Comparison of ENCODE assay signal across 12 mouse cellular contexts in the genomic region with DNA sequence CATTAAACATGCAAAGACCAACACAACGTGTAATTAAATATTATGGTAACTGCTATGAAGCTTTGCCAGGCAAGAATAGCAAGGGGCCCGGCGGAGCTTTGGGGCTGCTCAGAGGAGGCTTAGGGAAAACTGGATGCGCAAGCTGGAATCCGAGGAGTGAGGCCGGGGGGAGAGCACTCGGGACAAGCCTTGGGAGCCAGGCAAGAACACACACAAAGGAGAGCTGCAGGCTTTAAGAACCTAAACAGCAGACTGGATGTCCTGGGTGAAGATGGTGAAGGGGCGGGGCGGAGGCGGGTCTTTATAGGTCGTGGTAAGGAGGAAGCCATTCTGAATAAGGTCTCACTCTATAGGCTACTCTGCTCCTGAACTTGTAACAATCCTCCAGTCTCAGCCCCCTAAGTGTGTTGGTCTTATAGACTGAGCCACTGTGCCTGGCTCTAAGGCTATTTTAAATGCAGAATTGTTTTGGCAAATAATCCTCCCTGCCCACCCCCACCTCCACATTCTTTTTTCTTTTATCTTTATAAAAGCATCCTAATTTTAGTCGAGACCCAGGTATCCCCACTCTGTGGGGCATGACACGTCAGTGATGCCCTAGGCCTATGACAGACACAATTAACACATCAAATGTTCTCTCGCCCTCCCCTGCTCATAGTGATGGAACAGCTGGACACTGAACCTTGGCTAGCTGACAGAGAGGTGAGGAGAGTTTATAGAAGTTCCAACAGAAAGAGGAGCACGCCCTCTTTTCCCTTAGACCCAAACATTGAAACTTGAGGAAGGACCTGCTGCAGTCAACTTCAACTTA. TPM values are rescaled to one million over a fixed set of nuclear protein-coding genes. Genes with fewer than 3 reads are reported as not detected.
DNase-seq lines count a peak whose midpoint lies in the region; ATAC-seq and TF ChIP-seq lines count a peak whose summit lies in the region.
"Had no signal": no experiment of that assay in that cellular context is flagged by ENCODE, and none has a peak within 500 bp of the region (broad histone marks: within the 10 kb centered on the region; RNA-seq: fewer than 3 reads in every experiment).

No protein-coding gene starts in this region.

- peak overlapping the region; percentile 75 for H3K27ac ChIP-seq in kidney, postnatal 0 days
- peak overlapping the region; percentile 90 for H3K27ac ChIP-seq in embryonic facial prominence, embryonic 13.5 days
- H3K27ac ChIP-seq in intestine, embryonic 14.5 days (ENCODE audit: low read depth): peak overlapping the region; percentile 63
- H3K27ac ChIP-seq in neural tube, embryonic 14.5 days (ENCODE audit: low read depth, low read length): no peak overlapping the region
- H3K27ac ChIP-seq: heart, embryonic 15.5 days had no signal

- no peaks in the 10 kb centered on the region for H3K9me3 ChIP-seq in kidney, postnatal 0 days (replicated peaks; ENCODE audit: low read length)
- no peaks in the 10 kb centered on the region for H3K9me3 ChIP-seq in embryonic facial prominence, embryonic 13.5 days
- no peaks in the 10 kb centered on the region for H3K9me3 ChIP-seq in intestine, embryonic 14.5 days (ENCODE audit: control insufficient read depth, low read length)
- H3K9me3 ChIP-seq in neural tube, embryonic 14.5 days (ENCODE audit: control insufficient read depth, low read length): no peaks in the 10 kb centered on the region
- H3K9me3 ChIP-seq: heart, embryonic 15.5 days had no signal

- intact Hi-C loops in heart, postnatal 36 days (cut with DNase I): no loop called here

- WGBS in kidney, postnatal 0 days: 41% methylated on average over 15 of the region's 15 CpGs
- WGBS in embryonic facial prominence, embryonic 13.5 days: 40% methylated on average over 15 of the region's 15 CpGs
- 44% methylated on average over 15 of the region's 15 CpGs for WGBS in intestine, embryonic 14.5 days
- WGBS in neural tube, embryonic 14.5 days: 39% methylated on average over 15 of the region's 15 CpGs

- TF ChIP-seq CTCF in kidney, postnatal 0 days (IDR thresholded peaks at IDR 0.05; ENCODE audit: low read depth): no peak

- peak; percentile 43; the same call in 1 of the 2 replicates for ATAC-seq in kidney, postnatal 0 days (replicated peaks; ENCODE audit: low FRiP score, low read depth)
- peak; percentile 73 for ATAC-seq in embryonic facial prominence, embryonic 13.5 days (ENCODE audit: insufficient number of reproducible peaks, insufficient read depth, low FRiP score, low TSS enrichment, low read depth)
- ATAC-seq in intestine, embryonic 14.5 days (replicated peaks; ENCODE audit: low FRiP score, low TSS enrichment, low read depth): no peak
- peak; percentile 55; the same call in 1 of the 2 replicates for ATAC-seq in neural tube, embryonic 14.5 days (ENCODE audit: low read depth)
- ATAC-seq: liver, postnatal 0 days had no signal

- H3K27me3 ChIP-seq in kidney, postnatal 0 days (ENCODE audit: insufficient read depth, low read length): no peaks in the 10 kb centered on the region
- H3K27me3 ChIP-seq in embryonic facial prominence, embryonic 13.5 days: no peaks in the 10 kb centered on the region
- no peaks in the 10 kb centered on the region for H3K27me3 ChIP-seq in intestine, embryonic 14.5 days (replicated peaks; ENCODE audit: control insufficient read depth, insufficient read depth, low read length)
- no peaks in the 10 kb centered on the region for H3K27me3 ChIP-seq in neural tube, embryonic 14.5 days (ENCODE audit: control insufficient read depth, insufficient read depth, low read length)

- H3K4me1 ChIP-seq in kidney, postnatal 0 days (replicated peaks; ENCODE audit: insufficient read depth, low read length): peaks cover 8% of the 10 kb centered on the region; the same call in 1 of the 2 replicates
- H3K4me1 ChIP-seq in embryonic facial prominence, embryonic 13.5 days: peaks cover 54% of the 10 kb centered on the region
- peaks cover 17% of the 10 kb centered on the region for H3K4me1 ChIP-seq in intestine, embryonic 14.5 days (replicated peaks; ENCODE audit: control insufficient read depth, insufficient read depth, low read length)
- peaks cover 14% of the 10 kb centered on the region for H3K4me1 ChIP-seq in neural tube, embryonic 14.5 days (ENCODE audit: control insufficient read depth, insufficient read depth, low read length)
- H3K4me1 ChIP-seq: heart, embryonic 15.5 days had no signal

- no peak overlapping the region for H3K9ac ChIP-seq in kidney, postnatal 0 days (ENCODE audit: low read depth, low read length)
- H3K9ac ChIP-seq in embryonic facial prominence, embryonic 13.5 days: 0 out of 2 replicates have a peak overlapping the region, but pooled peaks have one; percentile 27
- no peak overlapping the region for H3K9ac ChIP-seq in intestine, embryonic 14.5 days (ENCODE audit: low read length)
- no peak overlapping the region for H3K9ac ChIP-seq in neural tube, embryonic 14.5 days (replicated peaks; ENCODE audit: low read depth, low read length)
- H3K9ac ChIP-seq: heart, embryonic 15.5 days; liver, postnatal 0 days had no signal

- H3K36me3 ChIP-seq in kidney, postnatal 0 days (ENCODE audit: insufficient read depth, low read length): 0 out of 2 replicates have a peak, but pooled peaks cover 3% of the 10 kb centered on the region
- 0 out of 2 replicates have a peak, but pooled peaks cover 3% of the 10 kb centered on the region for H3K36me3 ChIP-seq in embryonic facial prominence, embryonic 13.5 days
- no peaks in the 10 kb centered on the region for H3K36me3 ChIP-seq in intestine, embryonic 14.5 days (ENCODE audit: control insufficient read depth, insufficient read depth, low read length)
- no peaks in the 10 kb centered on the region for H3K36me3 ChIP-seq in neural tube, embryonic 14.5 days (ENCODE audit: control insufficient read depth, insufficient read depth, low read length)
- H3K36me3 ChIP-seq: heart, embryonic 15.5 days had no signal

- DNase-seq in kidney, postnatal 0 days (ENCODE audit: low spot score): peak; percentile 55
- DNase-seq in kidney, adult 8-10 months: no peak
- DNase-seq in intestine, embryonic 14.5 days (ENCODE audit: low spot score): no peak
- DNase-seq in spleen, postnatal 10 days (ENCODE audit: low spot score in 2 of 2): no peak
- no peak for DNase-seq in layer of hippocampus, postnatal 36 days
- DNase-seq in heart, postnatal 36 days: no peak
- DNase-seq: adrenal gland, postnatal 25 days; liver, postnatal 0 days; thymus, postnatal 25 days had no signal

- no peak overlapping the region for H3K4me3 ChIP-seq in kidney, postnatal 0 days (replicated peaks; ENCODE audit: low read depth, low read length)
- H3K4me3 ChIP-seq in embryonic facial prominence, embryonic 13.5 days: 0 out of 2 replicates have a peak overlapping the region, but pooled peaks have one; percentile 6
- no peak overlapping the region for H3K4me3 ChIP-seq in intestine, embryonic 14.5 days (ENCODE audit: low read depth, low read length)
- H3K4me3 ChIP-seq in neural tube, embryonic 14.5 days (ENCODE audit: low read depth, low read length): no peak overlapping the region
- H3K4me3 ChIP-seq: heart, embryonic 15.5 days had no signal

- H3K4me2 ChIP-seq in kidney, postnatal 0 days (ENCODE audit: low read length): no peak overlapping the region
- H3K4me2 ChIP-seq in embryonic facial prominence, embryonic 13.5 days: peak overlapping the region; percentile 24
- H3K4me2 ChIP-seq in intestine, embryonic 14.5 days (ENCODE audit: low read length): peak overlapping the region; percentile 9; the same call in 1 of the 2 replicates
- H3K4me2 ChIP-seq in neural tube, embryonic 14.5 days (ENCODE audit: low read depth, low read length): no peak overlapping the region
- H3K4me2 ChIP-seq: heart, embryonic 15.5 days had no signal

RNA-seq across cellular contexts. Expression of a gene that starts 36.9 kb away (rescaled TPM):
- polyA plus RNA-seq in kidney, postnatal 0 days (2015; fragmentation: Nextera tagmentation; extraction: Ambion mirVana): 8.3 and 10.2 TPM in 2 replicates
- polyA plus RNA-seq in embryonic facial prominence, embryonic 13.5 days (2015; fragmentation: Nextera tagmentation; extraction: Ambion mirVana): 21.5 and 23.9 TPM in 2 replicates
- 17.0 and 22.5 TPM in 2 replicates for polyA plus RNA-seq in intestine, embryonic 14.5 days (2014; fragmentation: Nextera tagmentation; extraction: Ambion mirVana)
- 13.5 and 22.1 TPM in 2 replicates for polyA plus RNA-seq in neural tube, embryonic 14.5 days (2014; fragmentation: Nextera tagmentation; extraction: Ambion mirVana)
- 100 to 1,000 TPM; 242 to 252 TPM for total RNA-seq in layer of hippocampus, postnatal 36 days (2021)
- total RNA-seq in heart, postnatal 36 days (2021): 1 to 10 TPM; 8.4 to 9.7 TPM

Comparison
In these comparisons a context has a peak if more than half of its experiments do, and no peak if none do; other contexts are left out.
1. H3K4me2 ChIP-seq: peak in embryonic facial prominence, embryonic 13.5 days (single experiment) and intestine, embryonic 14.5 days (single experiment); none in kidney, postnatal 0 days (single experiment) and neural tube, embryonic 14.5 days (single experiment).